In the genomic region with DNA sequence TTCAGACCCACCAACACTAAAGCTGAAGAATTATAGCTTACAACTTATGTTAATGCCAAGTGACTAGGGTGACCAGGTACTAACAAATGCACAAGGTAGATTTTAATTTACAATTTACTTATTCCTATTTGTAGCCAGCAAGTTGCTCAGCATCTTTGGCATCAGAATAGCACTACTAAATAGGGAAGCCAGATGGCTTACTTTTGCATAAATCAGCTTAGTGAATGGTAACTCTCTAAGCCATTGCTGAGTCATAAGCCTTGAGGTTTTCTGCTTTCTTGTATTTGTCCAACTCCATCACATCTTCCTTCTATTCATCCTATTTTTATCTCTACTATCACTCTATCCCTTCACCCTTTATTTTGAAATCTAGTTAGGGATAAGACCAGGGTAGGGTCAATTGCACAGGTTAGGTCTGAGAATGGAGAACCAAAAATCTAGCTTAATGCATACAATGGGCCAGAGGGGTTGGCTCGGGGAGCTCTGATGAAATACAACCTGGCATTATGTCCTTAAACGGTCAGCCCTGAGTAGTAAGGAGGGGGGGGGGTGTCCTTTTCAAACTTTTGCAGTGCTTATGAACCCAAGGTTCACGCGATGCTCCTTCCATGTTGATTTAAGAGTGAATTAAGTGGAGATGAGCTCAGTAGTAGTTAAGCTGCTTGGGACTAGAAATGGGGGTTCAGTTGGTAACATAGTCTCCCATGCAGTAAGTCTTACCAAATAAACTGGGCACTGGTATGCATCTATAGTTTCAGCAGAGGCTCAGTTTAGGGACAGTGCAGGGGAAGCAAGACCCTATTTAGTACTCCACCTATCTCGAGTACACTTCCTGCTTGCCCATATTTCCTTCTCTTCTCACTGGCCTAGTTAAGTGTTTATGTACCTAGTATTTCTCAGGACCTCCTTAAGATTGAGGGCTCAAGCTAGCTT, we compare ENCODE assay signal across 9 mouse cellular contexts. TPM values are rescaled to one million over a fixed set of nuclear protein-coding genes. Genes with fewer than 3 reads are reported as not detected.
DNase-seq lines count a peak whose midpoint lies in the region; ATAC-seq lines count a peak whose summit lies in the region.
"Had no signal": no experiment of that assay in that cellular context is flagged by ENCODE, and none has a peak within 500 bp of the region (broad histone marks: within the 10 kb centered on the region; RNA-seq: fewer than 3 reads in every experiment).

No protein-coding gene starts in this region.

- no peaks in the 10 kb centered on the region for H3K9me3 ChIP-seq in liver, embryonic 11.5 days (ENCODE audit: control insufficient read depth, low read length)
- H3K9me3 ChIP-seq in hindbrain, embryonic 14.5 days (ENCODE audit: control insufficient read depth, low read length), result no peaks in the 10 kb centered on the region

- no peak for DNase-seq in liver, embryonic 11.5 days (ENCODE audit: low spot score)
- DNase-seq in liver (no peak), adipocyte (ENCODE audit: low spot score) (peak; percentile 77)
- DNase-seq in hindbrain, embryonic 14.5 days (ENCODE audit: low spot score), result no peak
- peak; percentile 20 for DNase-seq in neural tube, embryonic 10.5 days (ENCODE audit: extremely low spot score, low spot score)
- DNase-seq in adrenal gland, postnatal 4 days (ENCODE audit: low spot score in 2 of 2), result no peak
- no peak for DNase-seq in ovary, postnatal 14 days (ENCODE audit: low spot score)
- no peak for DNase-seq in gastrocnemius, postnatal 25 days
- DNase-seq: right cerebral cortex, adult 18-20 months had no signal

- H3K36me3 ChIP-seq in liver, embryonic 11.5 days (ENCODE audit: control insufficient read depth, insufficient read depth, low read length), result peaks cover 30% of the 10 kb centered on the region
- peaks cover 93% of the 10 kb centered on the region for H3K36me3 ChIP-seq in hindbrain, embryonic 14.5 days (replicated peaks; ENCODE audit: control insufficient read depth, insufficient read depth)

- no peaks in the 10 kb centered on the region for H3K27me3 ChIP-seq in liver, embryonic 11.5 days (replicated peaks; ENCODE audit: control insufficient read depth, insufficient read depth, low read length)
- H3K27me3 ChIP-seq in hindbrain, embryonic 14.5 days (ENCODE audit: control insufficient read depth, insufficient read depth, low read length), result no peaks in the 10 kb centered on the region

- 25% methylated on average over 5 of the region's 5 CpGs for WGBS in liver, embryonic 11.5 days
- WGBS in hindbrain, embryonic 14.5 days, result 35% methylated on average over 5 of the region's 5 CpGs

- H3K27ac ChIP-seq in liver, embryonic 11.5 days (ENCODE audit: low read depth, low read length), result no peak overlapping the region
- 0 out of 2 replicates have a peak overlapping the region, but pooled peaks have one; percentile 5 for H3K27ac ChIP-seq in hindbrain, embryonic 14.5 days

- H3K4me2 ChIP-seq in liver, embryonic 11.5 days, result no peak overlapping the region
- H3K4me2 ChIP-seq in hindbrain, embryonic 14.5 days (replicated peaks), result no peak overlapping the region

- no peak overlapping the region for H3K9ac ChIP-seq in liver, embryonic 11.5 days (ENCODE audit: low read depth, low read length)
- no peak overlapping the region for H3K9ac ChIP-seq in hindbrain, embryonic 14.5 days

- H3K4me3 ChIP-seq in liver, embryonic 11.5 days (ENCODE audit: low read depth, low read length), result no peak overlapping the region
- H3K4me3 ChIP-seq in hindbrain, embryonic 14.5 days (replicated peaks; ENCODE audit: low read length), result no peak overlapping the region

- H3K4me1 ChIP-seq in liver, embryonic 11.5 days (replicated peaks; ENCODE audit: control insufficient read depth, insufficient read depth, low read length), result no peaks in the 10 kb centered on the region
- H3K4me1 ChIP-seq in hindbrain, embryonic 14.5 days (replicated peaks; ENCODE audit: control insufficient read depth, insufficient read depth, low read length), result peaks cover under 1% of the 10 kb centered on the region; the same call in 1 of the 2 replicates

- ATAC-seq in liver, embryonic 11.5 days (replicated peaks; ENCODE audit: low FRiP score), result peak; percentile 45
- ATAC-seq in hindbrain, embryonic 14.5 days (ENCODE audit: low FRiP score), result peak; percentile 37; the same call in 1 of the 2 replicates

RNA-seq across cellular contexts. Expression of a gene that starts 8.1 kb away (rescaled TPM):
- polyA plus RNA-seq in liver, embryonic 11.5 days (2014; fragmentation: Nextera tagmentation; extraction: Ambion mirVana), result 426 and 477 TPM in 2 replicates
- 336 and 338 TPM in 2 replicates for polyA plus RNA-seq in hindbrain, embryonic 14.5 days (2014; fragmentation: Nextera tagmentation; extraction: Ambion mirVana)
- total RNA-seq in adrenal gland, postnatal 4 days (2021), result 100 to 1,000 TPM; 237 to 266 TPM
- total RNA-seq in gastrocnemius, postnatal 25 days (2021), result 100 to 1,000 TPM; 113 to 118 TPM

RNA-seq across cellular contexts. Expression of a gene that starts 17.1 kb away (rescaled TPM):
- polyA plus RNA-seq in liver, embryonic 11.5 days (2014; fragmentation: Nextera tagmentation; extraction: Ambion mirVana), result 24.1 and 26.9 TPM in 2 replicates
- polyA plus RNA-seq in hindbrain, embryonic 14.5 days (2014; fragmentation: Nextera tagmentation; extraction: Ambion mirVana), result 7.4 and 10.9 TPM in 2 replicates
- 10 to 100 TPM; 45.5 to 48.9 TPM for total RNA-seq in adrenal gland, postnatal 4 days (2021)
- total RNA-seq in gastrocnemius, postnatal 25 days (2021), result 10 to 100 TPM; 12.3 to 16.4 TPM

RNA-seq across cellular contexts. Expression of a gene that starts 40.8 kb away (rescaled TPM):
- 265 and 274 TPM in 2 replicates for polyA plus RNA-seq in liver, embryonic 11.5 days (2014; fragmentation: Nextera tagmentation; extraction: Ambion mirVana)
- polyA plus RNA-seq in hindbrain, embryonic 14.5 days (2014; fragmentation: Nextera tagmentation; extraction: Ambion mirVana), result 21.9 and 28.8 TPM in 2 replicates
- total RNA-seq in adrenal gland, postnatal 4 days (2021), result 100 to 1,000 TPM; 120 to 136 TPM
- total RNA-seq in gastrocnemius, postnatal 25 days (2021), result 10 to 100 TPM; 44.2 to 49.7 TPM

RNA-seq across cellular contexts. Expression of a gene that starts 51.0 kb away (rescaled TPM):
- 164 and 181 TPM in 2 replicates for polyA plus RNA-seq in liver, embryonic 11.5 days (2014; fragmentation: Nextera tagmentation; extraction: Ambion mirVana)
- polyA plus RNA-seq in hindbrain, embryonic 14.5 days (2014; fragmentation: Nextera tagmentation; extraction: Ambion mirVana), result 21.8 and 23.6 TPM in 2 replicates
- total RNA-seq in adrenal gland, postnatal 4 days (2021), result 10 to 100 TPM; 33.0 to 40.5 TPM
- total RNA-seq in gastrocnemius, postnatal 25 days (2021), result 10 to 100 TPM; 97.2 to 99.9 TPM

Comparison
In these comparisons a context has a peak if more than half of its experiments do, and no peak if none do; other contexts are left out.
1. DNase-seq: peak in adipocyte (single experiment) and neural tube, embryonic 10.5 days (single experiment); none in liver, embryonic 11.5 days (single experiment), liver (single experiment), hindbrain, embryonic 14.5 days (single experiment), adrenal gland, postnatal 4 days (0 of 2), ovary, postnatal 14 days (single experiment) and gastrocnemius, postnatal 25 days (single experiment).